Mouse (Mus musculus): ENCODE data around the gene Adamts17. TPM values are rescaled to one million over a fixed set of nuclear protein-coding genes. Genes with fewer than 3 reads are reported as not detected.
A peak's percentile ranks its signal among the peaks of the same experiment; 100 is the strongest.

Adamts17 gene
- total RNA-seq, 1 experiment from 2014 or later: 4.8 TPM

DNA sequence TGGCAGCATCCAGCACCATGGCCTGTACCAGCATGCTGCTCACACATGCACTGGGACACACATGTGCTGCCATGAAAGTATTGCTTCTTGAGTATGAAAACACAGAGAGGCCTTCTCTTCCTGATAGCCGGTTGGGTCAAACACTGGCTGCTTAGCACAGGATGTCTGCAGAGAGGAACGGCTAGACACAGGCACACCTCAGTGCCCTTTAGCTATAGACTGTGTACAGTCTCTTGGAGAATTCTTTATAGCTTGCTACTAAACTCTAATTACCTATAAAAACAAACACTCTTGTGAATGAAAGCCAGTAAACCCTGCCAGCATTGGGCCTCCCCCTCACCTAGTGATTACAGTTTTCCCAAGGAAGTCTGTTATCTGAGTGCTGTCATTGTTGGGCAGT lies 131.4 kb downstream of the Adamts17 start:
- no peak for DNase-seq

DNA sequence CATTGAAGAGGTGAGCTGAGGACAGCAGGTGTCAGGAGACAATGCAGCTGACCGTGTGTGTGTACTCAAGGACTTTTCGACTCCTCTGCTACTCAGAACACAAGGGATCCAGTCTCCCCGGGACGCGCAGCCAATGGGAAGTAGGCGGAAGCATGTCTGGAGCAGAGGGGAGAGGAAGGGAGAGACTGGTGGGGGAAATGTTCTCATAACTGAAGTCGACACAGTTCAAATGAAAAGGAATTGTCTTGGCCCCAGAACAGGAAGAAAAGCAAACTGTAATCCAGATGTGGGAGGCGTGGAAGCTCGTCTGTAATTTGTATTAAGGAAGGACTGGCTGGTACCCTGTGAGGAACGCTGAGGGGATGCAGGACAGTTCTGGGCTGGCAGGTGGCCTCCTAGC lies 135.3 kb downstream of the Adamts17 start:
- DNase-seq: no peak

DNA sequence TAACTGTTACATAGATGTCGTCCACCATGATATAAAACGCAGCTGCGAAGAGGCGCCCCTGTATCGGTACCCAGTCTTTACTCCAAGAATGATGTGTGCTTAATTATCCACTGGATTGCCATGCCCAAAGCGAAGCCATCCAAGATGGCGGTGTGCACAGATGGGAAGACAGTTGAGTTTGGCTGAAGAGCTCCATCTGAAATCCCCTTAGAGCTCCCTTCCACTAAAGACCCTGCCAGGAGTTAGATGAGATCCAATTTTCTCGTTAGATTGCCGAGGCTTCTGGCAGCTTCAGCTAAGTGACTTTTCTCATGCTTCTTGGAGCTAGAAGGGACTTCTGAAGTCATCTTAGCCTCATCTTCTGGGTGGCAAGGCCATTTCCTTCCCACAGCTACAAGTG lies 136.8 kb downstream of the Adamts17 start:
- no peak for DNase-seq

DNA sequence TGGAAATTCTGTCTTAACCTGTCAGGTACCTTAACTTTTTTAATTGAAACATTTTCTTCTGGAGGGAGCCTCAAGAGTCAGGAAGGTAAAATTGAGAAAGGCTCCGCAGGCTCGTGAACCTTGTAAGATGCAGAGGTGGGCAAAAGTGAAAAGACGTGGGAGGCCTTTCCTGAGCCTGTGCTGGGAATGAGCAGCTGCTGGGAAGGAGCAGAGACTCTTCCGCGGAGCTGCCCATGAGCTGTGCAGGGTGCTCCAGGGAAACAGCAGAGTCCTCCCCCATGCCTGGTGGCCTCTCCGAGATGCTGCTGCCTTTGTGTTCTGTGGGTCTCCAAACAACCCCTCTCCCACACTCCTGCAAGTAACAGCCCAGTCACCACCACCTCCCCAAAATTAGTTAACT lies 142.1 kb downstream of the Adamts17 start:
- DNase-seq: no peak

DNA sequence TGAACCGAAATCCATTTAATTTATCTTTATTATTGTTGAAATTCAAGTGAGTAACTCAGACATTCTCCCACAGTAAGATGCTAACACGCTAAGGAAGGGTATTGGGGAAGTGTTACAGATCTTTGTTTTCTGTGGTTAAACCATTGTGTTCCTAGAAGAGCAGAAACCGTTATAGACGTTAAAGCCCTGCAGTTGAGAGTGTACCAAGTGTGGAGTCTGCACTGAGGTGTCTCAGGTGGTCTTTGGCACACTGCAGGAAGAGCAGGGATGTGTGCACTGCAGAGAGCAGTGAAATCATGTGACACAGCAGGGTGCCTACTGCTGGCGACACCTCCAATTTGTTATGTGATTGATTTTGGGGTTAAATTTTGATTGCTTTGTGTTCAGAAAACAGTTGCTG lies 142.5 kb downstream of the Adamts17 start:
- no peak for DNase-seq

DNA sequence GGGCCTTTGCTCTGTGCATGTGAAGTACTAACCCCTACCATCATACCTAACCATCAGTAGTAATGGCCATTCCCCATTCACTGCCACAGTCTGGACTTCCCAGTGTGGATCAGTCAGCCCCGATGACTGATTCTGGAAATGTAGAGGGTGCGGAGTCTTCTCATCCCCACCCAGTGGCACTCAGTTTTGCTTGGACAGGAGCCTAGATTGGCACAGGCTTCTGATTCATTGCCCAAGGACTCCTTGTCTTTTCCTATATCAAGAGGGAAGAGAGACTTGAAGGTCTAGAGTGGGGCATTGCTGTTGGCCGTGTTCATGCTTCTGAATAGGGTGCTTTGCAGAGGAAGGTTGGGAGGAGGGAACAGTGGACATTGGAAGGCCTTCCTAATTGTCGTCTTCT lies 148.1 kb downstream of the Adamts17 start:
- peak; percentile 40 for DNase-seq

DNA sequence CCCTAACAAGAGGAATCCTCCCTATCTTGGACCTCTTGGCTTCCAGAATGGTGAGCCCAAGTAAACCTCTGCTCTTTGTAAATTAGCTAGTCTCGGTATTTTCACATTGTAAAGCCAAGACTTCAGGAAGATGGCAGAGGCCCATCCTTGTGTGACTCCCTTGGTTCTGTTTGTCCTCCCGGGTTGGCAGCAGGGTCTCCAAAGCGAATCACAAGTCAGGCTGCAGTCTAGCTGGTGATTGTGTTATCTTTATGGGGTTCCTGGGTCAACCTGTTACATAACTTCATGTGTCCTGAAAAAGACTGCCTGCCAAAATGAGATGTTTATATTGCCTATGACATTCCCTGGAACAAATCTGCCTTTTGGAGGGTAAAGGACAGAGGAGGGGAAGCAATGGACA lies 148.9 kb downstream of the Adamts17 start:
- no peak for DNase-seq

DNA sequence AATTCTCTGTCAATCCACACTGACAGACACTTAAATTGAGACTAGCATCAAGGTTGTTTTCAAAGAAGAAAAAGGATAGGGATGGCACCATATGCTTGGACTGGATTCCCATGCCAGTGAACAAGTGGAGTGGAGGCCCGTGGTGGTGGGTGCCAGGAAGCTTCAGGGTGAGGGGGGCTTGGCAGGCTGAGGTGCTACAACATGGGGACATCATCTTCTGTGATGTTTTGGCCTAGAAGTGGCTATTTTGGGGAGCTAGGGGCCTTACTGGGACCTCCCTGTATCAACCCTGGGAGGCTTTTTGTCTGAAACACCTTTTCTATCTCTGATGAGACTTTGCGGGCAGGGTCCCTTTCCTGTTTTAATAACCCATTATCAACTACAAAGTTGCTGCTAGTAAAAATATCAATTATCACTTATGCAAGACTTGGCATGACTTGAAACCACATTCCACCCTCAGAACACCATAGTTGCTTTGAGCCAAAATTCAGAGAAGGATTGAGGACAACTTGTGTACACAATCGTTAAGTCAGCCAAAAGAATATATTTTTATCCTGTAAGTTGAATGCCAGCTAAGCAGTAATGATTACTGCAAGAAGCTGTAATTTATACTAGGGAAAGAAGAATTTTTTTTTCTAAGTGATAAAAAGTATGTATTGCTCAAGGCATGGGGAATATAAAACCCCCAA lies 150.0 kb downstream of the Adamts17 start:
- no peak for DNase-seq

DNA sequence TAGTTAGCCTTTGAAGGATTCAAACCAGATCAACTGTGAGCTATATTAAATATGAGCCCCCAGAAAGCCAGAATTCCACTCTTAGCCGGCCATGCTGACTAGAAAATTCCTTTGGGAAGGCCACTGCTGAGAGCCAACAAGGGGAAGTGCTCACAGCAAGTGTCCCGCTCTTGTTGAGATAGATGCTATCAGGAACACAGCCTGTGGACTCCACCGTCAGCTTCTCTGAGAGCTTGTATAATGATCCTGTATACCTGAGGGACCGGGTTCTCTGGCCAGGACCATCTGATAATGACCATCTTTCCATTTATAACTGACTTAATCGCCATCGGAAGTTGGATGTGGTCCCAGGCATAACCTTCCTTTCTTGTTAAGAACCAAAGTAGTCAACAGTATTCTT lies 159.3 kb downstream of the Adamts17 start:
- DNase-seq: no peak

DNA sequence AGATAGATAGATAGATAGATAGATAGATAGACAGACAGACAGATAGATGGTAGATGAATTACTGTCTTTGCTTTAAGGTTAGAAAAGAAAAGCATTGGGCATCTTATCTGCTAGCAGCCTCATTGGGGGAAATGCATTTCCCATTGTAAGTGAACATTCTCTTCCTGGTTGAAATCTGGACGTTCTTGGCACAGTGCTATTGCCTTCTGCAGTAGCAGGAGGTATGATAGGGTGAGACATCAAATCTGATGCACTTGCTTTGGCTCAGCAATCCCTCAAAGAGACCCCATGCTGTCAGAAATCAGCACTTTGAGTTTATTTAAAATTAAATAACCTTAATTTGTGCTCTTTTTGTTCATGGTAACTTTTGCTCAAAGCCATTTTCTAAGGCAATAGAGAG lies 164.1 kb downstream of the Adamts17 start:
- DNase-seq: no peak

DNA sequence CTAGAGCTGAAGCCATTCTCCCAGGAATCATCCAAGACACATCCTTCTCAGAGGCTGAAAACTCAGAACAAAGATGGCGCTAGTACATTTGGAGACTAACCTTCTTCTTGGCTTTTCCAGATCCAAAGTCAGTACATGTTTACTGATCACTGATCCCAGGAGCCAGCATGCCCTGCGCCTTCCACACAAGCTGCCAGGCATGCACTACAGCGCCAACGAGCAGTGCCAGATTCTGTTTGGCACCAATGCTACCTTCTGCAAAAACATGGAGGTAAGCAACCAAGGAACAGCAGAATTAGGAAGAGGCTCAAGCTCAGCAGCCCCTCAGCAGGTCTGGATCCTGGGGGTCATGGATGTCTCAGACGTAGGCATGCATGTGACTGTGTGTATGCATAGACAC lies 164.7 kb downstream of the Adamts17 start:
- peak; percentile 32 for DNase-seq

DNA sequence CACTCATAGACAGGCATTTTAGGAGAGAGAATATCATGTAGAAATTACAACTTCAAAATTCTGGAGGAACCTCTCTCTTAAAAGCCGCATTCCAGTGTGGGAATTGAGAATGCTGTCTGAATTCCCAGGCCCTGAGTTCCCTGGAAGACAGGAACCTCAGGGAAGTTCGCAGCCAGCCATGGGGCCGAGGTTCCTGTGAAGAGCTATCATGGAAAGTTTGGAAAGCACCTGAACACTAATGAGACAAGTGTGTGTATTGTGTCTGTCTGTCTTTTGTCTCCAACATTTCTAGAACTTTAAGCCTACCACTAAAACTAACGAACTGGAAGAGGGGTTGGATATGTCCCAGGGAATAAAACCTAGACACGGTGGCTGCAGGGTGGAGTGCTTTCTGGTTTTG lies 170.3 kb downstream of the Adamts17 start:
- no peak for DNase-seq

DNA sequence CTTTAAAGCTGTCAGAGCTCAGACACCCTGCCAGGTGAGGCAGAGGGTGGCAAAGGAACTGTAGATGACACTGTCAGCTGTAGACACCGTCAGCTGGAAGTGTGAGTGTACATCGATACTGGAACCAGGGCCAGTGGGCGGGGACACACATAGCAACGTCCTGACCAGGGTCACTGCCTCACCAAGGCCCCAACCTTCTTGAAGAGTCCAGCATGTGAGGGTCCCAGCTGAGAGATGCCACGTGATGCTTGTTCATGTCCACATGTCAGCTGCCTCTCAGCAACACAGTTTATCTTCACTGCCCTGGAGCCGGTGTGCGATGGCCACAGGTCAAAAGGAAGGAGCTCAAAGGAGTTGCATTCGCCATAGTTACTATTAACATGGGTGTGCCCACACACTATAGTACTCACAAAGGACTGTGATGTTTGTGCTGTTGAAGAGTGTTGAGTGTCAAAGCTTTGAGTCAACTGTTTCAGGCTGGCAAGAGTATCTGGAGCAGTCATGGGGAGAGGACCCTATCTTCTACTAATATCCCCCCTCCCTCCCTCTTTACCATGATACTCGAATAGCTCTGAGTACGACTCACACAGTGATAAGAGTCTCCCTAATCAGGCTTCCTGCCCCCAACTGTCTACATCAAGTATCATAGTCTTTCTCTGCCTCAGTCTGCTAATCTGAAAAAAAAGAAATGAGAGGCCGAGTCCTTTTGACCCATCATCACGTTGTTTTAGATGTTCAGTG lies 172.6 kb downstream of the Adamts17 start:
- no peak for DNase-seq

DNA sequence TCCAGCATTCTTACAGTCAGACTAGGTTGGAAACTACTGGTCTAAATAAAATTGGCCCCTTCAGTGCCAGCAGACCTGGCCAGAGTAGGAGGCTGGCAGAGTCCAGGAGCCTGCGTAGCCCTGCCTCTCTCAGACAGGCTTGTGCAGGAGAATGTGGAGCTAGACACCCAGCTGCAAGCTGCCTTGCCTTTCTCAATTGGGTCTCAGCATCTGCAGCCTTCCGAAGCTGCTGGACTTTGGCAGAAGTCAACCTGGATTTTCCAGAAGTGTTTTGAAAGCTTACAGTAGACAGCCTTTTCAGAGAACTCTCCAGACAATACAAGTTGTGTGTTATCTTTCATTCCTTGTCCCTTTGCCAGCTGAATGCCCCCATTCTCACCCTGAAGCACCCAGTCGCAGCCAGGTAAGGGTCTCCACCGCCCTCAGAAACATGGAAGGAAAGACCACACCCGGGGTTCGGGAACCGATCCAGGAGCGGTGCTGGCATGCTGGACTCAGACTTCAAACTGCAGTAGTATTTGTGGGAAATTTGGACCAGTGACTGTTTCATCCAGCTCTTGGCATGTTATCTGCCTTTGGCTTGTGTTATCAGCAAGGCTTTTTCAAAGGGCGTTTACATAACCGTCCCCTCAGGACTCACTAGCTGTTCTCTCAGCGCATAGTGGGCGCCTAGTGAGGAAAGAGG lies 173.8 kb downstream of the Adamts17 start:
- peak; percentile 60 for DNase-seq

DNA sequence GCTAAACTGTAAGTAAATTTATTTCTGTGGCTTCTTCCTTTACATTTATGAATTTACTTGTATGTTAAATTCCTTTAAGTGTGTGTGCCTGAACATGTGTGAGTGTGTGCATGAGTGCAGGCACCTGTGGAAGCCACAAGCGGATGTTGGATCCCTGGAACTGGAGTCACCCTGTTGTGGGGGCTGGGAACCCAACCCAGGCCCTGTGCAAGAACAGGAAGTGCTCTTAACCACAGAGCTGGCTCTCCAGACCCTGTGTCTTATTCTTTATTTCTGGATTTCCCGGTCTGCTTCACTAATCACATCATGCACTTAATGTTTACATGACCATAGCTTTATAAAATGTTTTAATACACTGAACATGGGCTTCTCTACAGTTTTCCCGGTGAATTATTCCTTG lies 180.4 kb downstream of the Adamts17 start:
- no peak for DNase-seq

DNA sequence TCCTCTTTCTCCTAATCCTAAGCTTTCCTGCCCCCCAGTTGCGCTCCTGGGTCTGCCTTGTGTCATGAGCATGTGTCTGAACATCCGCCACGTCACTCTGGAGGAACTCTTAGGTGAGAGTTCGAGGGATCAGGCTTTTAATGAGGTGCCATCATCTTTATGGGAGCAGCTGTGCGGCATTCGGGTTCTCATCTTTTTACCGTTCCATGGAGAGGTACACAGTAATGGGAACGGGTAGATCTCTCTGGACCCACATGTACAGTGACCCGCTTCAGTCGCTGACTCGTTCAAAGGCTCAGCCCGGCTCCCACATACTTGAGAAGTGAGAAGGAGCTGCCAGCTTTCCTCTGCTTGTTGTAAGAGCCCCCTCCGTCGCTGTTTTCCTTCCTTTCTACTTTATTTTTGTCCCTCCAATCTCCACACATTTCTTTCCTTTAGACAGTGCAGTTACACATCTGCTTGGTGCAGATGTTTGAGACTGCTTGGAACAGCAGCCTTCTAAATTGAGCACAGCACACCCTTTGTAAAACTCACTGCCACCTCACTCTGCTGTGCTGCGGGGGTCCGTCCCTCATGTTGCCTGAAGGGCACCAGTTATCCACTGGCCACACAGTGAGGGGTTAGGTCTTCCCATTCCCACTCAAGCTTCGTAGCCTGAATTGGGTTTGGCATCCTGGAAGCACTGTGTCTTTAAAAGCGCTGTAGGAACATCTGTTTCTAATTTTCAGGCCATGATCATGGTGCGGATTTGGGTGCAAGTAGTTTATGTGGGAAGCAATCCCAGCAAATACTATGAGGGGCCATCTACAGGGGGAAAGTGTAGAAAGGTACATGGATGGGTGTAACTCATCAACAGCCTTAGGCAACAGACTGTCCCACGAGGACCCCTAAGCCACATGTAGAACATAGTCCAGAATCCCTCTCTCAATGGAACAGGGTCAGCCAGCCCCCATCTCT lies 186.9 kb downstream of the Adamts17 start:
- no peak for DNase-seq

DNA sequence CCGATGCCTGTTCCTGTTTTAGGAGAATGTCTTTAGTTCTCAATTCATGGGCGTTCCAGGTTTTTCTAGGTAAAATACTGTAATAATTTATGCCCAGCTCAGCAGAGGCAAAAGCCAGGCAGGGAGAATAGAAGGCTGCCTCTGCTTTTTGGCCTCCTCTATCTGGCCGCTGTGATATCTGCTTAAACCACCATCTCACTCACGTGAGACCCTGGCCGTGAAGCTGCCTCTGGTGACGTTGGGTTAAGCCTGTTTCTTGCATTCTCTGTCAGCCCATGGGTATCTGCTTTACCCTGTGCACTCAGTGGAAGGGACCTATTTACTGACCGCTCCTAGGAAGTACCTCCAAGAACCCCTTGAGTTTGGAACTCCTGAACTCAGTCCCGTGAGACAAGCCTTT lies 187.7 kb downstream of the Adamts17 start:
- DNase-seq: no peak

DNA sequence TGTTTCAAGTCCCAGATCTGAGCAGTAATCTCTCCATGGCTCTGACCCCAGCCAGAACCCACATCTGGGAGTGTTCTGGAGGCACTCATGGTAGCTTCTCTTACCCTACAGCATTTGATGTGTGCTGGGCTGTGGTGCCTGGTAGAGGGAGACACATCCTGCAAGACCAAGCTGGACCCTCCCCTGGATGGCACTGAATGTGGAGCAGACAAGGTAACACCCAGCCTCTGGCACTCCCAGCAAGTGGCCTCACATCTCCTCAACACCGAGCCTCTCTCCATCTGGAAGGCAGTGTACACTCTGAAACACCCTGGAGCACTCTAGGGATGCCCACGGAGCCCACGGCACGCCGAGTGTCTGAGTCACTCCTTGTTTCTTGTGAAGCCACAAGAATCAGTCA lies 188.2 kb downstream of the Adamts17 start:
- DNase-seq: no peak

DNA sequence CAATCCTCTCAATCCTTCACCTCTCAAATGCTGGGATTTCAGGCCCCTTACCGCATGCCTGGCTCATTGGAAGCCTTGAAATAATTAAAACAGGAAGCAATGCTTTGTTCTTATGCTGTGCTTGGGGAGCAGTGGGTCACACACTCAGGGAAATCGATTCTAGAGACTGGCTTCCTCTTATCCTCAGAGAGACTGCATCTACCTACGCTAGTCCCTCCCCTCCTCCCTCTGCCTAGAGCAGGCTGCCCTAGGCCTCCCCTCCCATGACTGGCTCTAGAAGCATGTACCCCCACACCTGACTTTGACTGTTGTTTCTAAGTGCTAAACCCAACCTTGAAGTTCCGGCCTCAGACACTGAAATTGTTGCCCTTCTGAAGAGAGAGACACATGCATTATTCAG lies 189.4 kb downstream of the Adamts17 start:
- DNase-seq: no peak

DNA sequence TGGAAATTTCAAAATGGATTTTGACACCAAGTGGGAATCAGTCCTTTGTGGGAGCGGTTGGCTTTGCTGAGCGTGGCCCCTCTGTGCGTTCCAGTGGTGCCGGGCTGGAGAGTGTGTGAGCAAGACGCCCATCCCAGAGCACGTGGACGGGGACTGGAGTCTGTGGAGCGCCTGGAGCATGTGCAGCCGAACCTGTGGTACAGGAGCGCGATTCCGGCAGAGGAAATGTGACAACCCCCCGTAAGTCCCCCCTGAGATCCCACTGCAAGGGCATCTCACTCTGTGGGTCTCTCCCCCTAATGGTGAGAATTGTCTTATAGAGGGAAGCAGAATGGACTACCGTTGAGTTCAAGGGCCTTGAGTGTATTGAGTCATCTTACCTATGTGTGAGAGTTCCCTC lies 189.9 kb downstream of the Adamts17 start:
- no peak for DNase-seq

DNA sequence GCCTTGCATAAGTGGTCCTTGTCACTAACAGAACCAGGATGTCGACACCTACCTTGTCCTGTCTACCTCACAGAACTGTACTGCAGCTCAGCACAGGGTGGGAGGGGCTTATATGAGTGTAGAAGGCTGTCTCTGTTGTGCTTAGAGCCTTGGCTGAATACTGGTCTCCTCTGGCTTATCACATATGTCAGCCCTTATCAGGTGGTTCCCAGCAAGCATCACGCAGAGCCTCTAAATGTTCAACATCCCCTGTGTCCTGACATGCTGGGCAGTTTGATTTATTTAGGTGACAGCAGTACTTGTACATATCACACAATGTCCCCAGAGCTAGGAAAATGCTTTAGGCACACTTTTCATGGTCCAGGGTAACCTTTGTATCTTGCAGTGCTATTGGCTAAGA lies 191.7 kb downstream of the Adamts17 start:
- DNase-seq: no peak

DNA sequence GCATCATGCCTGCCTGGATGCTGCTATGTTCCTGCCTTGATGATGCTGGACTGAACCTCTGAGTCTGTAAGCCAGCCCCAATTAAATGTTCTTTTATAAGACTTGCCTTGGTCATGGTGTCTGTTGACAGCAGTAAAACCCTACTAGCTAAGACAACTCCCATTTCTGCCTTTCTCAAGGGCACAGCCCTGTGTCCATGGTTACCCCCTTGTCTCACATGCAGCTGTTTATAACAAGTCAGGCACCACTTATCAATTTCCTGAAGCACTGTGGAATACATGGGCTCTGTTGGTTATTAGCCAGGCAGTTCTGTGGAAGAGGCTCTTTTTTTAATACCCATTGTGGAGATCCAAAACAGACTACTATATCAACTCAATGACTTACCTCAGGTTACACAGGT lies 193.1 kb downstream of the Adamts17 start:
- DNase-seq: no peak

Measured in adrenal gland, postnatal 14 days (tissue).